Comparison of ENCODE assay signal across 24 mouse cellular contexts in the genomic region with DNA sequence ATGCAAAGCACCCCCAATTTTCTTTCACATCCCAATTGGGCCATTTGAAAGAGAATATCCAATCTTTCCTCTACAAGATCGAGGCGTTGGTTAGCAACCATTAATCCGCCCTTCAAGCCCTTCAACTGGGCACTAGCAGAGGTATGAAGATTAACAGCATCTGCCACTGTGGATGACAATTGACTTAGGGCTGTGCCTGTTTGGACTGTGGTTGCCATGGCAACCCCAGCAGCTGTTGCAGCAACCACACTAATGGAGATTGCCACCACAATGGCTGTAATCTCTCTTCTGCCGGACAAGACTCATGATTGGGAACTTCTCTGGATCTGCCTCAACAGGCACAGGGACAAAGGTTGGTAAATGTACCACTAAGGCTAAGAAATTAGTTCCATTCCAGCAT. TPM values are rescaled to one million over a fixed set of nuclear protein-coding genes. Genes with fewer than 3 reads are reported as not detected.
DNase-seq lines count a peak whose midpoint lies in the region; ATAC-seq lines count a peak whose summit lies in the region.
"Had no signal": no experiment of that assay in that cellular context is flagged by ENCODE, and none has a peak within 500 bp of the region (broad histone marks: within the 10 kb centered on the region; RNA-seq: fewer than 3 reads in every experiment).

No protein-coding gene starts in this region.

- whole genome bisulfite sequencing in midbrain, embryonic 10.5 days: 78% methylated on average over 4 of the region's 4 CpGs
- WGBS in midbrain, embryonic 16.5 days: 52% methylated on average over 4 of the region's 4 CpGs
- 54% methylated on average over 4 of the region's 4 CpGs for WGBS in midbrain, embryonic 13.5 days

- no peaks in the 10 kb centered on the region for H3K4me1 ChIP-seq in midbrain, embryonic 10.5 days
- H3K4me1 ChIP-seq in midbrain, embryonic 16.5 days (ENCODE audit: control insufficient read depth, insufficient read depth, low read length): no peaks in the 10 kb centered on the region
- no peaks in the 10 kb centered on the region for H3K4me1 ChIP-seq in midbrain, embryonic 13.5 days (replicated peaks)
- H3K4me1 ChIP-seq: embryonic facial prominence, embryonic 12.5 days; heart, embryonic 12.5 days; hindbrain, embryonic 12.5 days; limb, embryonic 13.5 days; liver, embryonic 13.5 days had no signal

- peaks cover 45% of the 10 kb centered on the region for H3K9me3 ChIP-seq in midbrain, embryonic 10.5 days (replicated peaks)
- 0 out of 2 replicates have a peak, but pooled peaks cover 4% of the 10 kb centered on the region for H3K9me3 ChIP-seq in midbrain, embryonic 16.5 days (replicated peaks; ENCODE audit: control insufficient read depth, low read length, poor library complexity, severe bottlenecking)
- H3K9me3 ChIP-seq in midbrain, embryonic 13.5 days: peaks cover 11% of the 10 kb centered on the region

- no peak overlapping the region for H3K4me2 ChIP-seq in midbrain, embryonic 16.5 days (ENCODE audit: low read length)
- no peak overlapping the region for H3K4me2 ChIP-seq in midbrain, embryonic 13.5 days (replicated peaks)
- H3K4me2 ChIP-seq: embryonic facial prominence, embryonic 12.5 days; heart, embryonic 12.5 days; hindbrain, embryonic 12.5 days; limb, embryonic 13.5 days; liver, embryonic 13.5 days had no signal

- DNase-seq in midbrain, embryonic 10.5 days (ENCODE audit: low spot score): peak; percentile 24
- DNase-seq in embryo, embryonic 10.5 days (ENCODE audit: low spot score): peak; percentile 23
- peak; percentile 62 for DNase-seq in retina, postnatal 1 day
- DNase-seq in frontal cortex, postnatal 10 days (ENCODE audit: low spot score in 2 of 2): no peak
- DNase-seq in yolk sac, embryonic 10.5 days (ENCODE audit: low spot score): no peak
- DNase-seq: adrenal gland, postnatal 14 days; B cell, adult 2 months; cerebellum, adult 8-10 months; cerebellum, postnatal 36 days; heart, adult 11 months; heart, postnatal 10 days; kidney, adult 2 months; kidney, postnatal 10 days; liver, embryonic 13.5 days; lung, adult 2 months had no signal

- H3K36me3 ChIP-seq in midbrain, embryonic 10.5 days: no peaks in the 10 kb centered on the region
- H3K36me3 ChIP-seq in midbrain, embryonic 16.5 days (ENCODE audit: control insufficient read depth, insufficient read depth, low read length): no peaks in the 10 kb centered on the region
- H3K36me3 ChIP-seq in midbrain, embryonic 13.5 days: peaks cover 12% of the 10 kb centered on the region
- H3K36me3 ChIP-seq: embryonic facial prominence, embryonic 12.5 days; heart, embryonic 12.5 days; liver, embryonic 13.5 days had no signal

- H3K9ac ChIP-seq in midbrain, embryonic 16.5 days (ENCODE audit: low read depth, low read length): no peak overlapping the region
- no peak overlapping the region for H3K9ac ChIP-seq in midbrain, embryonic 13.5 days (replicated peaks)
- H3K9ac ChIP-seq: embryonic facial prominence, embryonic 12.5 days; heart, embryonic 12.5 days; hindbrain, embryonic 12.5 days; limb, embryonic 13.5 days; liver, embryonic 13.5 days had no signal

- H3K27ac ChIP-seq in midbrain, embryonic 10.5 days (replicated peaks): no peak overlapping the region
- no peak overlapping the region for H3K27ac ChIP-seq in midbrain, embryonic 16.5 days (ENCODE audit: low read length)
- 0 out of 2 replicates have a peak overlapping the region, but pooled peaks have one; percentile 19 for H3K27ac ChIP-seq in midbrain, embryonic 13.5 days
- H3K27ac ChIP-seq: embryonic facial prominence, embryonic 12.5 days; hindbrain, embryonic 12.5 days; layer of hippocampus, adult 2 months; limb, embryonic 13.5 days; liver, embryonic 13.5 days had no signal

- H3K4me3 ChIP-seq in midbrain, embryonic 10.5 days: no peak overlapping the region
- no peak overlapping the region for H3K4me3 ChIP-seq in midbrain, embryonic 16.5 days (ENCODE audit: low read depth, low read length)
- H3K4me3 ChIP-seq in midbrain, embryonic 13.5 days (replicated peaks): no peak overlapping the region
- H3K4me3 ChIP-seq: embryonic facial prominence, embryonic 12.5 days; heart, embryonic 12.5 days; hindbrain, embryonic 12.5 days; layer of hippocampus, adult 2 months; limb, embryonic 13.5 days; liver, embryonic 13.5 days had no signal

- H3K27me3 ChIP-seq in midbrain, embryonic 10.5 days (ENCODE audit: low read depth, poor library complexity, severe bottlenecking): no peaks in the 10 kb centered on the region
- H3K27me3 ChIP-seq in midbrain, embryonic 16.5 days (ENCODE audit: control insufficient read depth, insufficient read depth, low read depth, low read length): no peaks in the 10 kb centered on the region
- H3K27me3 ChIP-seq in midbrain, embryonic 13.5 days: no peaks in the 10 kb centered on the region
- H3K27me3 ChIP-seq: embryonic facial prominence, embryonic 12.5 days; heart, embryonic 12.5 days; hindbrain, embryonic 12.5 days; limb, embryonic 13.5 days; liver, embryonic 13.5 days had no signal

- ATAC-seq in midbrain, embryonic 16.5 days: no peak
- no peak for ATAC-seq in midbrain, embryonic 13.5 days
- ATAC-seq in CD4-positive, CD25-positive, alpha-beta regulatory T cell, adult 4 months: no peak
- ATAC-seq: inflammation-experienced regulatory T-cells, adult 6 months had no signal

RNA-seq across cellular contexts. Expression of gene Nelfa, which starts 12.1 kb away (rescaled TPM):
- polyA plus RNA-seq in midbrain, embryonic 10.5 days (2016; fragmentation: Nextera tagmentation; extraction: Ambion mirVana): 85.4 and 88.1 TPM in 2 replicates
- 38.9 and 40.4 TPM in 2 replicates for polyA plus RNA-seq in midbrain, embryonic 16.5 days (2015; fragmentation: Nextera tagmentation; extraction: Ambion mirVana)
- 47.7 and 49.9 TPM in 2 replicates for polyA plus RNA-seq in midbrain, embryonic 13.5 days (2015; fragmentation: Nextera tagmentation; extraction: Ambion mirVana)
- polyA plus RNA-seq in CD4-positive, CD25-positive, alpha-beta regulatory T cell, adult 4 months (2017; shearing (Covaris generic)): 10 to 100 TPM; 36.7 to 66.6 TPM

RNA-seq across cellular contexts. Expression of gene Gm1673, which starts 34.9 kb away (rescaled TPM):
- 288 and 309 TPM in 2 replicates for polyA plus RNA-seq in midbrain, embryonic 10.5 days (2016; fragmentation: Nextera tagmentation; extraction: Ambion mirVana)
- 654 and 658 TPM in 2 replicates for polyA plus RNA-seq in midbrain, embryonic 16.5 days (2015; fragmentation: Nextera tagmentation; extraction: Ambion mirVana)
- 563 and 613 TPM in 2 replicates for polyA plus RNA-seq in midbrain, embryonic 13.5 days (2015; fragmentation: Nextera tagmentation; extraction: Ambion mirVana)
- polyA plus RNA-seq in CD4-positive, CD25-positive, alpha-beta regulatory T cell, adult 4 months (2017; shearing (Covaris generic)): not detected

RNA-seq across cellular contexts. Expression of gene Nat8l, which starts 47.5 kb away (rescaled TPM):
- polyA plus RNA-seq in midbrain, embryonic 10.5 days (2016; fragmentation: Nextera tagmentation; extraction: Ambion mirVana): 1.5 and 2.2 TPM in 2 replicates
- 4.4 and 4.6 TPM in 2 replicates for polyA plus RNA-seq in midbrain, embryonic 16.5 days (2015; fragmentation: Nextera tagmentation; extraction: Ambion mirVana)
- polyA plus RNA-seq in midbrain, embryonic 13.5 days (2015; fragmentation: Nextera tagmentation; extraction: Ambion mirVana): 3.0 and 3.8 TPM in 2 replicates
- polyA plus RNA-seq in CD4-positive, CD25-positive, alpha-beta regulatory T cell, adult 4 months (2017; shearing (Covaris generic)): not detected
- polyA plus RNA-seq: inflammation-experienced regulatory T-cells, adult 6 months had no signal

Comparison
In these comparisons a context has a peak if more than half of its experiments do, and no peak if none do; other contexts are left out.
1. DNase-seq: peak in midbrain, embryonic 10.5 days (single experiment), embryo, embryonic 10.5 days (single experiment) and retina, postnatal 1 day (single experiment); none in frontal cortex, postnatal 10 days (0 of 2) and yolk sac, embryonic 10.5 days (single experiment).
2. RNA of gene Gm1673, which starts 34.9 kb away (polyA plus RNA-seq): 654 to 658 TPM in midbrain, embryonic 16.5 days, 563 to 613 TPM in midbrain, embryonic 13.5 days and 288 to 309 TPM in midbrain, embryonic 10.5 days; not detected in CD4-positive, CD25-positive, alpha-beta regulatory T cell, adult 4 months; every median in the first group is over 100 times any median in the second.